Mouse (Mus musculus): ENCODE measurements around the gene Gpr107. TPM values are rescaled to one million over a fixed set of nuclear protein-coding genes. Genes with fewer than 3 reads are reported as not detected.
"Not testable (repeated sequence)": the region's sequence is repeated elsewhere in the genome, so short reads cannot be mapped to it uniquely, and the experiment has no call there.

The Gpr107 gene
- polyA plus RNA-seq, 1 experiment = 27.9 TPM

DNA sequence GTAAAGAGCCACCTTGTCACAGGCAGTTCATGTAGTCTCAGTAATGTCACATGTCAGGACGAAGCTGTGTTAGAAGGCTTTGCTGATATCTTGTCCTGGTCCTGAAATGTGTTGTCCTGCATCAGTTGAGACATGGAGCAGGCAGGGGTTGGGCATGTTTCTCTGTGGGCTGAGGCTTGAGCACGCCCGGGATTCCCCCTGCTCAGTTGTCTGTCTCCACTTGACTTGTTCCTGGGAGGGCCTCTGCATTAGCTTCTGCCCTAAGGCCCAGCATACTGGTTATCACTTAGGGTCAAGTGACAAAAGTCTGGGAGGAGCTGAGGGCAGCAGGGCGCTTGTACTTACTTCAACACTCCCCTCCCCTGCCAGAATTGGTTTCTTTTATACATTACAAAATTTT, 13.4 kb downstream of the Gpr107 start:
- no peak overlapping the region for H3K4me3 ChIP-seq (replicated peaks; ENCODE audit: control insufficient read depth, low read depth, low read length)
- WGBS = 65% methylated on average over 4 of the region's 4 CpGs
- no peak for TF ChIP-seq POLR2A (IDR thresholded peaks at IDR 0.05; ENCODE audit: borderline replicate concordance, control insufficient read depth, low read depth, low read length)
- no peak for TF ChIP-seq CTCF (IDR thresholded peaks at IDR 0.05; ENCODE audit: control insufficient read depth, insufficient read depth, low read length)
- H3K4me1 ChIP-seq (ENCODE audit: control insufficient read depth, insufficient read depth, low read length) = peaks cover 2% of the 10 kb centered on the region
- H3K27ac ChIP-seq (ENCODE audit: control insufficient read depth, insufficient read depth, low read depth, low read length, poor library complexity) = no peak overlapping the region

DNA sequence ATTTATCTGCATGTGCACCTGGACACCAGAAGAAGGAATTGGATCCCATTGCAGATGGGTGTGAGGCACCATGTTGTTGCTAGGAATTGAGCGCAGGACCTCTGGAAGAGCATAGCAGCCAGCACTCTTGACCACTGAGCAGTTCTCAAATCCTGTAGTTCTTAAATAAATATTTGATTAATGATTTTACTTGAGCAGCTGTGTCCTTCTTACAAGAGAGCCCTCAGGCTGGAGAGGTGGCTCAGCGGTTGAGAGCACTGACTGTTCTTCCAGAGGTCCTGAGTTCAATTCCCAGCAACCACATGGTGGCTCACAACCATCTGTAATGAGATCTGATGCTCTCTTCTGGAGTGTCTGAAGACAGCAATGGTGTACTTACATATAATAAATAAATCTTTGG, 15.5 kb downstream of the Gpr107 start:
- H3K4me3 ChIP-seq (replicated peaks; ENCODE audit: control insufficient read depth, low read depth, low read length); H3K27ac ChIP-seq (ENCODE audit: control insufficient read depth, insufficient read depth, low read depth, low read length, poor library complexity); H3K4me1 ChIP-seq (ENCODE audit: control insufficient read depth, insufficient read depth, low read length): not testable (repeated sequence)
- 91% methylated on average over 2 of the region's 2 CpGs for WGBS

DNA sequence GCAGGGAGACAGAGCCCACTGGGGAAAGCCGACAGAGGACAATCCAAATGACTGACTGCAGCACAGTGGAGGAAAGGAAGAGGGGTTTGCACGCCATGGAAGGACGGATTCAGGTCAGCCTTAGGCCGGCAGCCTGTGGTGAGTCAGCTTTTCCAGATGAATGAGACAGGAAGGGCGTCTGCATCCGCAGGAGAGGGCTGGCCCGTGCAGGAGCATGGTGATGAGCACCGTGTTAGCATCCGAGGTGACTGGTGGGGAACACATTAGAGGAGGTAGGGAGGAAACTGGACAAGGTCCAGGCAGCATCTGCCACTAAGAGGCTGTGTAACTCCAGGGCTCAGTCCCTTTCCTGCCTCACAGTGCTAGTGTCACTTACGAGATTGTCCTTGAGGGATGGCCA, 16.9 kb downstream of the Gpr107 start:
- Histone ChIP-seq H3K4me1 (ENCODE audit: control insufficient read depth, insufficient read depth, low read length) (peaks cover 3% of the 10 kb centered on the region; the same call in 1 of the 2 replicates), H3K4me3 (replicated peaks; ENCODE audit: control insufficient read depth, low read depth, low read length) (no peak overlapping the region), H3K27ac (ENCODE audit: control insufficient read depth, insufficient read depth, low read depth, low read length, poor library complexity) (no peak overlapping the region)
- no peak for TF ChIP-seq POLR2A (IDR thresholded peaks at IDR 0.05; ENCODE audit: borderline replicate concordance, control insufficient read depth, low read depth, low read length)
- no peak for TF ChIP-seq CTCF (IDR thresholded peaks at IDR 0.05; ENCODE audit: control insufficient read depth, insufficient read depth, low read length)
- WGBS = 91% methylated on average over 10 of the region's 10 CpGs

DNA sequence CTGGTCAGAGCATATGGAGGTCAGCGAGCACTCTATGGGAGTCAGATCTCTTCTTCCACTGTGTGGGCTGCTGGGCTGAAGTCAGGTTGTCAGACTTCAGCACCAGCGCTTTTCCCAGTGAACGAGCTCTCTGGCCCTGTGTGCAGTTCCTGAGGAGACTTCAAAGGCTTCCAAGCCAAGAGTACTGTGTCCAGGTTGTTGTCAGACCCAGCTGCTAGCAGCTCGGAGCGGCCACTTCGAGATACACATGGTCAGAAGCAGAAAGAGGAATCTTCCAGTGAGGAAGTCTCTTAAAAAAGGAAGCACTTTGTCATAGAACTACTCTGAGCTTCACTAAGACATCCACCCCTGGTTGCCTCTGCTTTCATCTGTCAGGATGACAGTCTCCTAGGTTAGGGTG, 18.0 kb downstream of the Gpr107 start:
- TF ChIP-seq POLR2A (IDR thresholded peaks at IDR 0.05; ENCODE audit: borderline replicate concordance, control insufficient read depth, low read depth, low read length) (no peak), CTCF (IDR thresholded peaks at IDR 0.05; ENCODE audit: control insufficient read depth, insufficient read depth, low read length) (no peak)
- Histone ChIP-seq H3K4me1 (ENCODE audit: control insufficient read depth, insufficient read depth, low read length) (peaks cover 3% of the 10 kb centered on the region; the same call in 1 of the 2 replicates), H3K4me3 (replicated peaks; ENCODE audit: control insufficient read depth, low read depth, low read length) (no peak overlapping the region), H3K27ac (ENCODE audit: control insufficient read depth, insufficient read depth, low read depth, low read length, poor library complexity) (no peak overlapping the region)
- 42% methylated on average over 6 of the region's 6 CpGs for WGBS

DNA sequence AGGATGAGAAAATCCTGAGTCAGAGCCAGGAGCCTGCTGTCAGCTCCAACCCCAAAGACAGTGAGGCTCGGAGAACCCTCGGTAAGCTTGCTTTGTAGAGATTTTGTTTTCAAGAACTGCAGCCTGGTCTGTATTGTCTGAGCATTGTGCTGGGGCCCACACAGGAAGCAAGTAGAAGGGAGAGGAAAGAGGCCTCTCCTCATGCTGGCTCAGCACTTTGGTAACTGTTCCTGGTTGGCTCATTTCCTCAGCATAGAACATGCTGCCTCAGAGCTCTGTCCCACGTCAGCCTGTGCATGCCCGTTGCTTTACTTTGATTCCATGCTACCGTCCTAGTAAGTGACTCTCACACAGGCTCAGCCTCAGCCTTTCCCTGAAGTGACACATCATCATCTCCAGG, 19.9 kb downstream of the Gpr107 start:
- H3K27ac ChIP-seq (ENCODE audit: control insufficient read depth, insufficient read depth, low read depth, low read length, poor library complexity) = no peak overlapping the region
- no peak for TF ChIP-seq CTCF (IDR thresholded peaks at IDR 0.05; ENCODE audit: control insufficient read depth, insufficient read depth, low read length)
- WGBS = 24% methylated on average over 5 of the region's 5 CpGs
- no peak overlapping the region for H3K4me3 ChIP-seq (replicated peaks; ENCODE audit: control insufficient read depth, low read depth, low read length)
- peaks cover 3% of the 10 kb centered on the region; the same call in 1 of the 2 replicates for H3K4me1 ChIP-seq (ENCODE audit: control insufficient read depth, insufficient read depth, low read length)

DNA sequence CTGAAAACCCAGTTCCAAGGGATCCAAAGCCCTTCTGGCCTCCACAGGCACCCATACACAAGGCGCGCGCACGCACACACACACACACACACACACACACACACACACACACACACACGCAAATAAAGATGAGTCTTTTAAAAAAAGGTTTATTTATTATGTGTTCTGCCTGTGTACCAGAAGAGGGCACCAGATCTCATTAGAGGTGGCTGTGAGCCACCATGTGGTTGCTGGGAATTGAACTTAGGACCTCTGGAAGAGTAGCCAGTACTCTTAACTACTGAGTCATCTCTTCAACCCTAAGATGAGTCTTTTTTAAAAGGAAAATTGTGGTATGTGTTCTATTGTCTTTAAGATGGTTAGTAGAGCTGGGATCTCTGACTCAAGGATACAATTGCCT, 20.4 kb downstream of the Gpr107 start:
- Histone ChIP-seq H3K27ac (ENCODE audit: control insufficient read depth, insufficient read depth, low read depth, low read length, poor library complexity) (no peak overlapping the region), H3K4me1 (ENCODE audit: control insufficient read depth, insufficient read depth, low read length) (peaks cover 3% of the 10 kb centered on the region; the same call in 1 of the 2 replicates), H3K4me3 (replicated peaks; ENCODE audit: control insufficient read depth, low read depth, low read length) (no peak overlapping the region)
- 82% methylated on average over 5 of the region's 5 CpGs for WGBS
- TF ChIP-seq CTCF (IDR thresholded peaks at IDR 0.05; ENCODE audit: control insufficient read depth, insufficient read depth, low read length) = no peak
- TF ChIP-seq POLR2A (IDR thresholded peaks at IDR 0.05; ENCODE audit: borderline replicate concordance, control insufficient read depth, low read depth, low read length) = no peak

DNA sequence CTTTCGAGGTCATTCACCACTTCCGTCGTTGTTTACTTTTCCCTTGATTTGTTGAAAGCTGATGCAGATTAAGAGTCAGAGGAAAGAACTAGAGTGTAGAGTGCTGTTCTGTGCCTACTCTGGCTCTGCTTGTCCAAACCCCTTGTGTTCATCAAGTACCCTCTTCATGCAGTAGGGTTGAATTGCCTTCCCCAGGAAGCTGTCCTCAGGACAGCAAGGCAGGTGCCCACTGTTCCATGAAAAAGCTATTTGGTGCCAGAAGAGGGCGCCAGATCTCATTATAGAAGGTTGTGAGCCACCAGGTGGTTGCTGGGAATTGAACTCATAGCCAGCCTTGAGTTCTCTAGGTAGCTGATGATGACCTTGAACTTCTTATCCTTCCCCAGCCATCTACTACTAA, 21.2 kb downstream of the Gpr107 start:
- WGBS = 84% methylated on average over 4 of the region's 4 CpGs
- Histone ChIP-seq H3K4me1 (ENCODE audit: control insufficient read depth, insufficient read depth, low read length) (peaks cover 3% of the 10 kb centered on the region; the same call in 1 of the 2 replicates), H3K4me3 (replicated peaks; ENCODE audit: control insufficient read depth, low read depth, low read length) (no peak overlapping the region), H3K27ac (ENCODE audit: control insufficient read depth, insufficient read depth, low read depth, low read length, poor library complexity) (no peak overlapping the region)
- TF ChIP-seq CTCF (IDR thresholded peaks at IDR 0.05; ENCODE audit: control insufficient read depth, insufficient read depth, low read length) (peak; percentile 33; the same call in 1 of the 2 replicates), POLR2A (IDR thresholded peaks at IDR 0.05; ENCODE audit: borderline replicate concordance, control insufficient read depth, low read depth, low read length) (no peak)

DNA sequence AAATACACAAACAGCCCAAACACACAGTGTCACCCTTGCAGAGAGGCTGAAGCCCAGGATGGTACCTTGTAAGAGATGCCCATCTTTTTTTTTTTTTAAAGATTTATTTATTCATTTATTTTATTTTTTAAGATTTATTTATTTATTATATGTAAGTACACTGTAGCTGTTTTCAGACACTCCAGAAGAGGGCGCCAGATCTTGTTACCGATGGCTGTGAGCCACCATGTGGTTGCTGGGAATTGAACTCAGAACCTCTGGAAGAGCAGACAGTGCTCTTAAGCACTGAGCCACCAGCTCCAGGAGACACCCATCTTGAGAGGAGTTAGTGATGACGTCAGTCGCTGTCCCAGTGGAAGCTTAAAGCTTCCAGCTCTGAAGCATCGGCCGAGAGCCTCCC, 26.5 kb downstream of the Gpr107 start:
- 79% methylated on average over 6 of the region's 6 CpGs for WGBS
- not testable (repeated sequence) for H3K27ac ChIP-seq (ENCODE audit: control insufficient read depth, insufficient read depth, low read depth, low read length, poor library complexity)

DNA sequence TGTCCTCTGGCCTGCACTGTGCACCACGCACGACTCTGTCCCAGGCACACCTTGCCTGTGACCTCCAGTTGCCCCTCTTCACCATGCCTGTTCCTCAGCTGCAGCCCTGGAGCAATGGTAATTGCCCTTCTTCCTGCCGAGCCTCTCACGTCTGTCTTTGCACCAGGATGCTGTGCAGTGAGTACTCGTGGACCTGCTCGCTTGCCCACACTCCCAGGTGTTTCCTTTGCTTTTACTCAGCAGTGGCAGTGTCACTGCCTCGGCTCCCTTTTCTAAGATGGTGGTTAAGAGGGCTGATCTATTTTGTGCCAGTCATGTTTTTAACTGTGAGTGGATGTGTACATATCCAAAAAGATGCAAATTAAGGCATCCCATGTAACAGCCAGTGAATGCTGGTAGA, 27.4 kb downstream of the Gpr107 start:
- Histone ChIP-seq H3K27ac (ENCODE audit: control insufficient read depth, insufficient read depth, low read depth, low read length, poor library complexity) (no peak overlapping the region), H3K4me1 (ENCODE audit: control insufficient read depth, insufficient read depth, low read length) (peaks cover 6% of the 10 kb centered on the region), H3K4me3 (replicated peaks; ENCODE audit: control insufficient read depth, low read depth, low read length) (no peak overlapping the region)
- TF ChIP-seq POLR2A (IDR thresholded peaks at IDR 0.05; ENCODE audit: borderline replicate concordance, control insufficient read depth, low read depth, low read length) (no peak), CTCF (IDR thresholded peaks at IDR 0.05; ENCODE audit: control insufficient read depth, insufficient read depth, low read length) (no peak)
- WGBS = 57% methylated on average over 7 of the region's 7 CpGs

More for the DNA sequence above, 26.5 kb downstream of the Gpr107 start:
- not testable (repeated sequence) for H3K4me1 ChIP-seq (ENCODE audit: control insufficient read depth, insufficient read depth, low read length); H3K4me3 ChIP-seq (replicated peaks; ENCODE audit: control insufficient read depth, low read depth, low read length)

All from bone marrow, adult 2 months (tissue).